Mouse (Mus musculus) frontal cortex, postnatal 36 days (tissue): ENCODE data around the gene Gm45140.

ENCODE experiments used
- DNase-seq, 2 experiments: peaks; one replicate each; pipeline ENCODE4 v3.0.0; 2022; ENCODE audit warnings: low spot score in 2 of 2

Gene Gm45140

GRCm38 (mm10) chr6:87845031-87845695 lies 9.6 kb upstream of the Gm45140 start:
- DNase-seq = no peak

DNA sequence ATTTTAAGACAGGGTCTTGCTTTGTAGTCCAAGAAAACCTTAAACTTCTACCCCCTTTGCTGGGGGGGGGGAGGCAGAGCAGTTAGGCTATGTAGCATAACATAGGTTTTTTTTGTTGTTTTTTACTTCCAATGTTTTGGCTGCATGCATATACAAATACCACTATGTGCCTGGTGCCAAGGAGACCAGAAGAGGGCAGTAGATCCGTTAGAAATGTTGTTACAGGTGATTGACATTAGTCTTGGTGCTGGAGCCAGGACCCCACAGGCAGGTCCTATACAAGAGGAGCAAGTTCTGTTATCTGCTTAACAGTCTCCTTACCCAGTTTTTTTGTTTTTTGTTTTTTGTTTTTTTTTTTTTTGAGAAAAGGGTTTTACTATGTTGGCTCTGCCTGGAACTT lies 6.7 kb upstream of the Gm45140 start:
- DNase-seq = no peak

- no peak for DNase-seq
Measured at GRCm38 (mm10) chr6:87841635-87842034, 6.0 kb upstream of the Gm45140 start.

DNA sequence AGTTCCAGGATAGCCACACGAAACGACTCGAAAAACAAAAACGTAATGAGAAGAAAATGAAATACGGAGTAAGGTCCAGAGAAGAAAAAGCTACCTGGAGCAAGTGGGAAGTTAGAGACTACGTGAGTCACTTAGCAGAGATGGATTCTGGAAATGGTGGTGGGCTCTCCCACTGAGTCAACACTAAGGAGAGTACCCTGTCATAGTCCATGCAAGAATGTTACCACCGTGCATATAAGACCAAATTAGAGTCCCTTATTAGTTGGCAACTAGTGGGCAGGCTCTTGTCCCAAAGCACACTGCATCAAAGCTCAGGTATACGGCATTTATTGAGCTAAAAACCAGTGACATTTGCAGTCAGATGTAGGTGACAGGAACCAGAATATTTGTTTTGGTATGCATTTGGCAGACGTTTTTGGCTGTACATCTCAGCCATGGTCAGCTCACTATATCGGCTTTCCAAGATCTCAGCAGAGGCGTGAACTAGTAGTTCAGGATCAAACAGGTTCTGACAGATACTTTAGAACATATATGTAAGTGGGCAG lies 4.3 kb upstream of the Gm45140 start:
- no peak for DNase-seq

DNA sequence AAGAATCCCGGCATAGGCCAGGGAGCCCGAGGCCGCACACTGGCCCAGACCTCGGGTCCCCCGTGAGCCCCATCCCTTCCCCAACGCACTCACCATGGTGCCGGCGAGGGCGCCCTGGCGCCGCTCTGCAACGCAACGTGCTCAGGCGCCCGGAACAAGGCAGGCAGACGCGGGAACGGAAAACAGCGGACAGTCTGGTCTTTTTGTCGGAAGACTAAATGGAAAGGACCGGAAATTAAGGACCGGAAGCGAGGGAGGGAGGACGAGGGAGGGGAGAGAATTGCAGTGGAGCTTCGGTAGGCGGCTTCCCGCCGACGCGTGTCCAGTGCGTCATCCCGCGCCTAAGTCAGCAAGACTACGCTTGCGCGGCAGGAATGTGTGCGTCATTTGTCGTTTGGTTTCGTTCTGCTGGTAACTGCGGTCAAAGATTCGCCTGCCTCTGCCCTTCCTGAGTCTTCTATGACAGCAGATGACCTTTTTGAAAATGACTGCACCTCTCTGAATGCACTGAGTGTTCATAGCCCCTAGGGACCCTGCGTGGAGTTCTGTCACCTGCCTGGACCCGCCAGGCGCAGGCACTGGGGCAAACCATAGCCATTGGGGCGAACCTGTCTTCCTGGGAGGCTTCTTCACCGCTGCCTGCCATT lies 3.1 kb upstream of the Gm45140 start, which contains the start of gene Isy1:
Gene Isy1 (minus strand): TSS at position 248 of the 647 bp plus-strand sequence.
- DNase-seq = peak; percentile 95 to 98

DNA sequence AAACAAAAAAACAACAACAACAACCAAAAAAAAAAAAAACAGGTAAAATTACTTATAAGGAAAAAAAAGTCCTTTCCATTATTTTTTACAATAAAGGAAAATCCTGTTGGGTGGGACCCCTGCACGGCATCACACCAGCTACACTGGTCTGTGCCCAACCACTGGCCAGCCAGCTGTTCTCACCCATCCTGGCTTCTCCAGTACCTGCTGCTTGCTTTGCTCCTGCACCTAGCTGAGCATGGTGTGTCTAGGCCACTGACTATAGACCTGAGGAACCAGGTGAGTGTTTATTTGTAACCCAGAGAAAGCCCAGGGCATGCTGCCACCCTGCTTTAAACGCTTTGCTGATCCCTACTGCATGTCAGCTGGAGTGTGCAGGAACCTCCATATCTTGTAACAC lies 15.2 kb downstream of the Gm45140 start:
- DNase-seq = no peak

GRCm38 (mm10) chr6:87814486-87814885 lies 21.1 kb downstream of the Gm45140 start:
- no peak for DNase-seq

GRCm38 (mm10) chr6:87812656-87813055 lies 22.9 kb downstream of the Gm45140 start:
- DNase-seq = no peak

GRCm38 (mm10) chr6:87811675-87812338 lies 23.8 kb downstream of the Gm45140 start, which contains the start of gene Rab43:
TSS of gene Rab43 (minus strand) at chr6:87812164.
- peak; percentile 88 to 90 for DNase-seq

- DNase-seq = peak; percentile 17 to 51
Measured at GRCm38 (mm10) chr6:87810713-87811669, 24.6 kb downstream of the Gm45140 start.

DNA sequence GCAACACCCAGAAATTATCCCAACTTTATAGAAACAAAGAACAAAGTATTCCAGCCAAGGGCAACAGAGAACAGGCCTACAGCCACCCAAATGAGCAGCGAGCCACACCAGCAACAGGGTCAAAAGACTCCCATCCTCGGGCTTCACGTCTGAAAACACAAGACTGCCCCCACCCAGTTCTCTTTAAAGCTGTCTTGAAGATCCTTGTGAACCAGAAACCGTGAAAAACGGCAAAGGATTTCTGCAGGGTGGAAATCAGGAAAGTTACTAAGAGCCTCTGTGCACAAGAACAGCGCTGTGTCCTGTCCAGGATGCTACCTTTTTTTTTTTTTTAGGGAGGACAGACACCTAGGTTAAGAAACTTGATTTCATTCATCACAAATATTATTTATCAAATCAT lies 25.3 kb downstream of the Gm45140 start:
- DNase-seq = no peak

- DNase-seq = no peak
Measured at GRCm38 (mm10) chr6:87809651-87810161, 25.9 kb downstream of the Gm45140 start.

DNA sequence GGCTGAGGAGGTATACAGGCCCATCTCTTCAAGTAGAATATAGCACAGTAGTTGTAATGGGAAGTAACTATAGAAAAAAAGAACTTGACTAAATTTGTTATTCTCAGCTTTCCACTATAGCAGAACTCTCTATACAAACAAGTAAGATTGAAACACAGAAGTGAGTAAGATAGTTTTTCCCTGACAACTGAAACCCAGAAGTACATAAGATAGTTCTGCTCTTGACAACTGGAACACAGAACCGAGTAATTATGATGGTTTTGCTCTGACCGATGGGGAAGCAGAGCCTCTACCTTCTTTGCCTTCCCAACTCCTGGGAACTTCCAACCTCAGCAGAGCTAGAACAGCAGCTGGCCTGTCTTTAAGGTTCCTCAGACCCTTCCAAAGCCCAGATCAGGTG lies 26.5 kb downstream of the Gm45140 start:
- DNase-seq = no peak

GRCm38 (mm10) chr6:87808521-87808920 lies 27.1 kb downstream of the Gm45140 start:
- no peak for DNase-seq

DNA sequence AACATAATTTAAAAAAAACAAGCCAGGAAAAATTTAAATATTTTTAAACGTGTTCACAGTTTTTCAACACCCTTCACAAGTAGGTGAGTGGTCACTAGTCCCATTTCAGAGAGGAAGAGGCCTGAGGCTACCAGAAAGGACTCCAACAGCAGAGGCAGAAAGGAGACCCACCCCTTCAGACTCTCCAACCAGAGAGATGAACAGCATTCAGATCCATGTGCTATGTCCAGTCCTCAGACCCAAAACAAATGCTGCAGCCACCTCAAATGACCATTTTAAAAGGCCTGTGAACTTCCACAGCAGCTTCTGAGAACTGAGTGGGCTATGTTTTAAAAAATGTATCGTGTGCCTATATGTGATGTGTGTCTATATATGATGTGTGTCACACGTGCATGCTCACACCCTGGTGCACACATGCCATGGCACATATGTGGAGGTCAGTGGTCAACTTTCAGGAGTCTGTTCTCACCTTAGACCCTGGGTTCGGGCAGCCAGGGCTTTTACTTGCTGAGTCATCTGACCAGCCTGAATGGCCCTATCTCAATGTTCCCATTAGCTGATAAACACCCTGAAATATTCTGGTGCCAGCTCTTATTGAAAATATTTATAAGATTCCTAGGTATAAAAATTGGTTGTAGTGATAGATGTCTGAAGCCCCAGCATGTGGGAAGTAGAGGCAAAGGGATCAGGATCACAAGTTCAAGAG lies 27.7 kb downstream of the Gm45140 start:
- DNase-seq = no peak

- DNase-seq = no peak
Measured at GRCm38 (mm10) chr6:87806857-87807256, 28.7 kb downstream of the Gm45140 start.

GRCm38 (mm10) chr6:87806028-87806427 lies 29.6 kb downstream of the Gm45140 start:
- no peak for DNase-seq

GRCm38 (mm10) chr6:87805448-87805847 lies 30.1 kb downstream of the Gm45140 start:
- no peak for DNase-seq

- DNase-seq = no peak
Measured at GRCm38 (mm10) chr6:87804886-87805285, 30.7 kb downstream of the Gm45140 start.

DNA sequence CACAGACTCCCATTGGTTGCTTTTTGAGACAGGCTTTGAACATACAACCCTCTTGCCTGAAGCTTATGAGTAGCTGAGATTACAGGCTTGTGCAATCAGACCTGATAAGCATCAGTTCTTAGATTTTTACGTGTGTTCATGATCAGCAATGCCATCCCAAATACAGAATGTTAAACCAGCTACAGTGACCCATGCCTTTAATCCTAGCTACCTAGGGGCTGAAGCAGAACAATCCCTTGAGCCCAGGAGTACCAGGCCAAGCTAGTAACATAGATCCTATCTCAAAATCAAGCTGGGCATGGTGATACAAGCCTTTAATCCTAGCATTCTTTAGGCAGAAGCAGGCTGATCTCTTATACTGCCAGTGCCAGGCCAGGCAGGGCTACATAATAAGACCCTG lies 31.6 kb downstream of the Gm45140 start:
- DNase-seq = no peak

DNA sequence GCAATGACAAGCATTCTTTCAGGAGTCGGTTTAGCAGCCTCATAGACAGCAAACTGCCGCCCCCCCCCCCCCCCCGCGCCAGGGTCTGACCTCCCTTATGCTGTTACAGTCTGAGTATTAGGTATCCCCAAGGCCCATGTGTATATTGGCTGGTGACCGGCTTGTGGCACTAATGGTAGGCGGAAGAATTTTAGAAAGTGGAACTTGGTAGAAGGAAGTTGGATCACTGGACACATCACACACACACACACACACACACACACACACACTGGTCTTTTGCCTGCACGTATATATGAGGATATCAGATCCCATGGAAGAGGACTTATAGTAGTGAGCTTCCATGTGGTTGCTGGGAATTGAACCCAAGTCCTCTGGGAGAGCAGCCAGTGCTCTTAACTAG lies 33.1 kb downstream of the Gm45140 start:
- no peak for DNase-seq
